Mouse (Mus musculus): ENCODE results near the gene 1700019N19Rik. TPM values are rescaled to one million over a fixed set of nuclear protein-coding genes. Genes with fewer than 3 reads are reported as not detected.

The 1700019N19Rik gene
- polyA plus RNA-seq (2015; fragmentation: Nextera tagmentation; extraction: Ambion mirVana) = not detected in 2 replicates

DNA sequence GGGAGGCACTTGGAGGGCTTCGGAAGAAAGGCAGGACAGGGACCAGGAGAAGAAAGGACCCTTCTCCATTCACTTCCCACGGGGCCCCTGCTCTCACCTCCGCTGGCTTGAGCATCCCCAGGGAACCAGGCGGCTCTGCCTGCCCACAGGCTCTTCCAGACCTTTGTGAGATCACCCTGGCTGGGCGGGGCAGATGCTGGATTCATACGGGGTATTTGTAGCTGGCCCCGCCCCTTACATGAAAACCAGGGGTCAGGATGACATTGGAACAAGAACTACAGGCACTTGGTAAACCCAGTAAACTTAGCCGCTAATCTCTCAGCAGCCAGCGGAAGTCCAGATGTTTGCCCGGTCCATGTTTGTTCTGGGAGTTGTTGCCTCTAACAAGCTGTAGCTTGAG, at the start of gene 1700019N19Rik:
Gene 1700019N19Rik, minus strand, starts transcription at position 178 of the 400 bp plus-strand sequence.
- 56% methylated on average over 10 of the region's 10 CpGs for WGBS
- ATAC-seq (replicated peaks; ENCODE audit: low FRiP score, low read depth) = no peak
- Histone ChIP-seq H3K4me2 (ENCODE audit: low read length) (no peak within 1 kb of the TSS), H3K4me3 (replicated peaks; ENCODE audit: low read depth, low read length) (no peak within 1 kb of the TSS), H3K36me3 (ENCODE audit: insufficient read depth, low read length) (0 out of 2 replicates have a peak, but pooled peaks cover 1% of the 10 kb centered on the region), H3K27ac (no peak within 1 kb of the TSS), H3K4me1 (replicated peaks; ENCODE audit: insufficient read depth, low read length) (no peaks in the 10 kb centered on the region), H3K27me3 (ENCODE audit: insufficient read depth, low read length) (no peaks in the 10 kb centered on the region), H3K9ac (ENCODE audit: low read depth, low read length) (no peak within 1 kb of the TSS), H3K9me3 (replicated peaks; ENCODE audit: low read length) (no peaks in the 10 kb centered on the region)
- TF ChIP-seq CTCF (IDR thresholded peaks at IDR 0.05; ENCODE audit: low read depth) = no peak
- DNase-seq (ENCODE audit: low spot score) = no peak

DNA sequence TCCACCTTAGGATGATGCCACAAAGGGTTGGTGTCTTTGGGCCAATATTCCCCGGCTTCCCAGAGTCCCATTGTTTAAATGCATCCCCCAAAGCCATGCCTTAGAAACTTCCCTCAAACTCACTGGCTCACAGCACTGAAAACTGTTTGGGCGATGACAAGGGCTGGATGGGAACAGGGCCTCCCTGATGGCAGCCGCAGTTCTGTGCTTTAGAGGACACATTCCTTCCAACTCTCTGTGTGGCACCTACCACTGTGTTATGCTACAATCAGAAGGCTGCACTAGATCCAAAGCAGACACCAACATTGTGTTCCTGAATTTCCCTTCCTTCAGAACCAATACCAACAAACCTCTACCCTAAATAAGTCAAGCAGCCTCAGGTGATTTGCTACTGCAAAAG, 49.3 kb upstream of the 1700019N19Rik start:
- no peak overlapping the region for H3K9ac ChIP-seq (ENCODE audit: low read depth, low read length)
- no peaks in the 10 kb centered on the region for H3K4me1 ChIP-seq (replicated peaks; ENCODE audit: insufficient read depth, low read length)
- no peak for TF ChIP-seq CTCF (IDR thresholded peaks at IDR 0.05; ENCODE audit: low read depth)
- H3K9me3 ChIP-seq (replicated peaks; ENCODE audit: low read length) = no peaks in the 10 kb centered on the region
- ATAC-seq (replicated peaks; ENCODE audit: low FRiP score, low read depth) (no peak), DNase-seq (ENCODE audit: low spot score) (no peak)
- no peak overlapping the region for H3K4me2 ChIP-seq (ENCODE audit: low read length)
- no peaks in the 10 kb centered on the region for H3K27me3 ChIP-seq (ENCODE audit: insufficient read depth, low read length)
- 83% methylated on average over 3 of the region's 3 CpGs for WGBS
- no peak overlapping the region for H3K4me3 ChIP-seq (replicated peaks; ENCODE audit: low read depth, low read length)
- no peaks in the 10 kb centered on the region for H3K36me3 ChIP-seq (ENCODE audit: insufficient read depth, low read length)
- no peak overlapping the region for H3K27ac ChIP-seq

GRCm38 (mm10) chr19:58840721-58841271, 46.5 kb upstream of the 1700019N19Rik start:
- H3K27ac ChIP-seq = no peak overlapping the region
- peaks cover 6% of the 10 kb centered on the region; the same call in 1 of the 2 replicates for H3K4me1 ChIP-seq (replicated peaks; ENCODE audit: insufficient read depth, low read length)
- H3K4me2 ChIP-seq (ENCODE audit: low read length) = no peak overlapping the region
- ATAC-seq (replicated peaks; ENCODE audit: low FRiP score, low read depth) = no peak
- DNase-seq (ENCODE audit: low spot score) = no peak
- H3K9me3 ChIP-seq (replicated peaks; ENCODE audit: low read length) = no peaks in the 10 kb centered on the region
- no peak for TF ChIP-seq CTCF (IDR thresholded peaks at IDR 0.05; ENCODE audit: low read depth)
- WGBS = 83% methylated on average over 5 of the region's 5 CpGs
- no peak overlapping the region for H3K4me3 ChIP-seq (replicated peaks; ENCODE audit: low read depth, low read length)
- H3K36me3 ChIP-seq (ENCODE audit: insufficient read depth, low read length) = no peaks in the 10 kb centered on the region
- no peak overlapping the region for H3K9ac ChIP-seq (ENCODE audit: low read depth, low read length)
- no peaks in the 10 kb centered on the region for H3K27me3 ChIP-seq (ENCODE audit: insufficient read depth, low read length)

GRCm38 (mm10) chr19:58839806-58840205, 45.5 kb upstream of the 1700019N19Rik start:
- H3K36me3 ChIP-seq (ENCODE audit: insufficient read depth, low read length) = no peaks in the 10 kb centered on the region
- H3K4me1 ChIP-seq (replicated peaks; ENCODE audit: insufficient read depth, low read length) = peaks cover 7% of the 10 kb centered on the region; the same call in 1 of the 2 replicates
- no peak overlapping the region for H3K27ac ChIP-seq
- H3K4me3 ChIP-seq (replicated peaks; ENCODE audit: low read depth, low read length) = no peak overlapping the region
- H3K9ac ChIP-seq (ENCODE audit: low read depth, low read length) = no peak overlapping the region
- DNase-seq (ENCODE audit: low spot score) (no peak), ATAC-seq (replicated peaks; ENCODE audit: low FRiP score, low read depth) (no peak)
- 71% methylated on average over 4 of the region's 4 CpGs for WGBS
- H3K27me3 ChIP-seq (ENCODE audit: insufficient read depth, low read length) = no peaks in the 10 kb centered on the region
- H3K9me3 ChIP-seq (replicated peaks; ENCODE audit: low read length) = no peaks in the 10 kb centered on the region
- TF ChIP-seq CTCF (IDR thresholded peaks at IDR 0.05; ENCODE audit: low read depth) = no peak
- H3K4me2 ChIP-seq (ENCODE audit: low read length) = no peak overlapping the region

GRCm38 (mm10) chr19:58839345-58839744, 45.1 kb upstream of the 1700019N19Rik start:
- H3K4me1 ChIP-seq (replicated peaks; ENCODE audit: insufficient read depth, low read length) = peaks cover 7% of the 10 kb centered on the region; the same call in 1 of the 2 replicates
- H3K9ac ChIP-seq (ENCODE audit: low read depth, low read length) = no peak overlapping the region
- H3K36me3 ChIP-seq (ENCODE audit: insufficient read depth, low read length) = no peaks in the 10 kb centered on the region
- no peak for ATAC-seq (replicated peaks; ENCODE audit: low FRiP score, low read depth)
- no peak overlapping the region; the same call in 1 of the 2 replicates for H3K27ac ChIP-seq
- 76% methylated on average over 3 of the region's 3 CpGs for WGBS
- no peak overlapping the region for H3K4me3 ChIP-seq (replicated peaks; ENCODE audit: low read depth, low read length)
- TF ChIP-seq CTCF (IDR thresholded peaks at IDR 0.05; ENCODE audit: low read depth) = no peak
- H3K9me3 ChIP-seq (replicated peaks; ENCODE audit: low read length) = no peaks in the 10 kb centered on the region
- no peak overlapping the region for H3K4me2 ChIP-seq (ENCODE audit: low read length)
- no peaks in the 10 kb centered on the region for H3K27me3 ChIP-seq (ENCODE audit: insufficient read depth, low read length)
- no peak for DNase-seq (ENCODE audit: low spot score)

GRCm38 (mm10) chr19:58838706-58839105, 44.4 kb upstream of the 1700019N19Rik start:
- Histone ChIP-seq H3K27ac (no peak overlapping the region), H3K9ac (ENCODE audit: low read depth, low read length) (no peak overlapping the region)
- 62% methylated on average over 9 of the region's 9 CpGs for WGBS

More at GRCm38 (mm10) chr19:58838706-58839105, 44.4 kb upstream of the 1700019N19Rik start:
- Histone ChIP-seq H3K4me3 (replicated peaks; ENCODE audit: low read depth, low read length) (no peak overlapping the region), H3K4me2 (ENCODE audit: low read length) (no peak overlapping the region), H3K4me1 (replicated peaks; ENCODE audit: insufficient read depth, low read length) (peaks cover 10% of the 10 kb centered on the region), H3K27me3 (ENCODE audit: insufficient read depth, low read length) (no peaks in the 10 kb centered on the region), H3K36me3 (ENCODE audit: insufficient read depth, low read length) (no peaks in the 10 kb centered on the region), H3K9me3 (replicated peaks; ENCODE audit: low read length) (no peaks in the 10 kb centered on the region)
- ATAC-seq (replicated peaks; ENCODE audit: low FRiP score, low read depth) = no peak
- DNase-seq (ENCODE audit: low spot score) = no peak
- TF ChIP-seq CTCF (IDR thresholded peaks at IDR 0.05; ENCODE audit: low read depth) = no peak
